Mouse (Mus musculus) lung, adult 18-20 months (tissue): ENCODE data around the gene Pcsk6.

Source experiments
- DNase-seq, 2 experiments: peaks; one replicate each; pipeline ENCODE4 v3.0.0; 2022; ENCODE audit warnings: mixed read lengths in 2 of 2

The Pcsk6 gene

GRCm38 (mm10) chr7:66058703-66059102 is 197.2 kb downstream of the Pcsk6 start, which contains the start of gene Snrpa1:
Gene Snrpa1, plus strand, starts transcription at chr7:66059003.
- DNase-seq: no peak

- DNase-seq: peak; percentile 86 to 87
Observed at GRCm38 (mm10) chr7:66060066-66060956, 198.8 kb downstream of the Pcsk6 start.

GRCm38 (mm10) chr7:66061057-66061456 is 199.5 kb downstream of the Pcsk6 start:
- DNase-seq: no peak

GRCm38 (mm10) chr7:66076411-66076810 is 214.9 kb downstream of the Pcsk6 start:
- DNase-seq: no peak

GRCm38 (mm10) chr7:66079364-66080230 is 218.1 kb downstream of the Pcsk6 start, which contains the start of gene Selenos:
Gene Selenos, plus strand, starts transcription at chr7:66079649.
- DNase-seq: peak; percentile 97 to 98

- no peak for DNase-seq
Observed at GRCm38 (mm10) chr7:66080231-66080613, 218.7 kb downstream of the Pcsk6 start.

GRCm38 (mm10) chr7:66083757-66084156 is 222.2 kb downstream of the Pcsk6 start:
- DNase-seq: peak; percentile 44 to 65

- no peak for DNase-seq
Observed at GRCm38 (mm10) chr7:66084546-66084945, 223.0 kb downstream of the Pcsk6 start.

- no peak for DNase-seq
Observed at GRCm38 (mm10) chr7:66087652-66088051, 226.1 kb downstream of the Pcsk6 start.

GRCm38 (mm10) chr7:66088077-66088476 is 226.5 kb downstream of the Pcsk6 start:
- no peak for DNase-seq

- no peak for DNase-seq
Observed at GRCm38 (mm10) chr7:66090676-66091190, 229.2 kb downstream of the Pcsk6 start.

GRCm38 (mm10) chr7:66091553-66091952 is 230.0 kb downstream of the Pcsk6 start:
- no peak for DNase-seq

- no peak for DNase-seq
Observed at GRCm38 (mm10) chr7:66092656-66093055, 231.1 kb downstream of the Pcsk6 start.

- no peak for DNase-seq
Observed at GRCm38 (mm10) chr7:66094141-66094540, 232.6 kb downstream of the Pcsk6 start.

GRCm38 (mm10) chr7:66098803-66099202 is 237.3 kb downstream of the Pcsk6 start:
- DNase-seq: no peak
